Mouse (Mus musculus): ENCODE measurements around the gene Tbc1d2. TPM values are rescaled to one million over a fixed set of nuclear protein-coding genes. Genes with fewer than 3 reads are reported as not detected.
"Not testable (repeated sequence)": the region's sequence is repeated elsewhere in the genome, so short reads cannot be mapped to it uniquely, and the experiment has no call there.

Tbc1d2 gene
- polyA plus RNA-seq, 1 experiment, result 6.8 TPM

GRCm38 (mm10) chr4:46578796-46579346 lies 71.1 kb downstream of the Tbc1d2 start:
- WGBS, result 50% methylated on average over 8 of the region's 8 CpGs
- peak overlapping the region; percentile 94 for H3K27ac ChIP-seq (ENCODE audit: insufficient read depth, low read depth, low read length)
- not testable (repeated sequence) for H3K4me1 ChIP-seq (ENCODE audit: control insufficient read depth, insufficient read depth, insufficient read length, low read length); H3K36me3 ChIP-seq (ENCODE audit: control insufficient read depth, insufficient read depth, low read length); H3K27me3 ChIP-seq (ENCODE audit: control insufficient read depth, insufficient read depth, low read length); H3K4me3 ChIP-seq (ENCODE audit: low read depth, low read length)

GRCm38 (mm10) chr4:46578228-46578627 lies 71.8 kb downstream of the Tbc1d2 start:
- H3K36me3 ChIP-seq (ENCODE audit: control insufficient read depth, insufficient read depth, low read length), result peaks cover 16% of the 10 kb centered on the region
- no peaks in the 10 kb centered on the region for H3K27me3 ChIP-seq (ENCODE audit: control insufficient read depth, insufficient read depth, low read length)
- H3K27ac ChIP-seq (ENCODE audit: insufficient read depth, low read depth, low read length), result peak overlapping the region; percentile 94
- no peak for TF ChIP-seq CTCF (IDR thresholded peaks at IDR 0.05; ENCODE audit: extremely low read depth, insufficient read length, insufficient replicate concordance, low read depth, low read length)
- no peak for TF ChIP-seq POLR2A (IDR thresholded peaks at IDR 0.05; ENCODE audit: low read depth, low read length)
- no peak overlapping the region for H3K4me3 ChIP-seq (ENCODE audit: low read depth, low read length)
- 41% methylated on average over 1 of the region's 1 CpGs for WGBS
- peaks cover 16% of the 10 kb centered on the region for H3K4me1 ChIP-seq (ENCODE audit: control insufficient read depth, insufficient read depth, insufficient read length, low read length)

- H3K27me3 ChIP-seq (ENCODE audit: control insufficient read depth, insufficient read depth, low read length); H3K4me3 ChIP-seq (ENCODE audit: low read depth, low read length); H3K27ac ChIP-seq (ENCODE audit: insufficient read depth, low read depth, low read length): not testable (repeated sequence)
- H3K36me3 ChIP-seq (ENCODE audit: control insufficient read depth, insufficient read depth, low read length), result peaks cover 14% of the 10 kb centered on the region; the same call in 1 of the 2 replicates
- H3K4me1 ChIP-seq (ENCODE audit: control insufficient read depth, insufficient read depth, insufficient read length, low read length), result peaks cover 32% of the 10 kb centered on the region
- WGBS, result 39% methylated on average over 6 of the region's 10 CpGs
Observed at GRCm38 (mm10) chr4:46575509-46576284, 74.3 kb downstream of the Tbc1d2 start.

- H3K27me3 ChIP-seq (ENCODE audit: control insufficient read depth, insufficient read depth, low read length), result no peaks in the 10 kb centered on the region
- H3K36me3 ChIP-seq (ENCODE audit: control insufficient read depth, insufficient read depth, low read length), result peaks cover 14% of the 10 kb centered on the region; the same call in 1 of the 2 replicates
- peak overlapping the region; percentile 35 for H3K4me3 ChIP-seq (ENCODE audit: low read depth, low read length)
- TF ChIP-seq CTCF (IDR thresholded peaks at IDR 0.05; ENCODE audit: extremely low read depth, insufficient read length, insufficient replicate concordance, low read depth, low read length) (no peak), POLR2A (IDR thresholded peaks at IDR 0.05; ENCODE audit: low read depth, low read length) (no peak)
- H3K4me1 ChIP-seq (ENCODE audit: control insufficient read depth, insufficient read depth, insufficient read length, low read length), result peaks cover 32% of the 10 kb centered on the region
- WGBS, result 29% methylated on average over 10 of the region's 12 CpGs
- H3K27ac ChIP-seq (ENCODE audit: insufficient read depth, low read depth, low read length), result peak overlapping the region; percentile 98
Observed at GRCm38 (mm10) chr4:46574841-46575240, 75.2 kb downstream of the Tbc1d2 start.

- Histone ChIP-seq H3K4me1 (ENCODE audit: control insufficient read depth, insufficient read depth, insufficient read length, low read length) (peaks cover 32% of the 10 kb centered on the region), H3K27ac (ENCODE audit: insufficient read depth, low read depth, low read length) (peak overlapping the region; percentile 98), H3K36me3 (ENCODE audit: control insufficient read depth, insufficient read depth, low read length) (peaks cover 14% of the 10 kb centered on the region; the same call in 1 of the 2 replicates), H3K4me3 (ENCODE audit: low read depth, low read length) (peak overlapping the region; percentile 35), H3K27me3 (ENCODE audit: control insufficient read depth, insufficient read depth, low read length) (no peaks in the 10 kb centered on the region)
- 37% methylated on average over 9 of the region's 9 CpGs for WGBS
- TF ChIP-seq CTCF (IDR thresholded peaks at IDR 0.05; ENCODE audit: extremely low read depth, insufficient read length, insufficient replicate concordance, low read depth, low read length), result no peak
- peak; percentile 12; the same call in 1 of the 2 replicates for TF ChIP-seq POLR2A (IDR thresholded peaks at IDR 0.05; ENCODE audit: low read depth, low read length)
Observed at GRCm38 (mm10) chr4:46574024-46574753, 75.8 kb downstream of the Tbc1d2 start.

- 77% methylated on average over 4 of the region's 4 CpGs for WGBS
Observed at GRCm38 (mm10) chr4:46572616-46573015, 77.4 kb downstream of the Tbc1d2 start.

GRCm38 (mm10) chr4:46571744-46572143 lies 78.3 kb downstream of the Tbc1d2 start:
- H3K27ac ChIP-seq (ENCODE audit: insufficient read depth, low read depth, low read length), result peak overlapping the region; percentile 84
- H3K36me3 ChIP-seq (ENCODE audit: control insufficient read depth, insufficient read depth, low read length), result peaks cover 18% of the 10 kb centered on the region
- H3K4me3 ChIP-seq (ENCODE audit: low read depth, low read length), result no peak overlapping the region
- H3K4me1 ChIP-seq (ENCODE audit: control insufficient read depth, insufficient read depth, insufficient read length, low read length), result peaks cover 40% of the 10 kb centered on the region
- TF ChIP-seq POLR2A (IDR thresholded peaks at IDR 0.05; ENCODE audit: low read depth, low read length) (no peak), CTCF (IDR thresholded peaks at IDR 0.05; ENCODE audit: extremely low read depth, insufficient read length, insufficient replicate concordance, low read depth, low read length) (no peak)
- WGBS, result 49% methylated on average over 9 of the region's 9 CpGs
- no peaks in the 10 kb centered on the region for H3K27me3 ChIP-seq (ENCODE audit: control insufficient read depth, insufficient read depth, low read length)

More at GRCm38 (mm10) chr4:46572616-46573015, 77.4 kb downstream of the Tbc1d2 start:
- TF ChIP-seq POLR2A (IDR thresholded peaks at IDR 0.05; ENCODE audit: low read depth, low read length) (no peak), CTCF (IDR thresholded peaks at IDR 0.05; ENCODE audit: extremely low read depth, insufficient read length, insufficient replicate concordance, low read depth, low read length) (no peak)
- Histone ChIP-seq H3K36me3 (ENCODE audit: control insufficient read depth, insufficient read depth, low read length) (peaks cover 18% of the 10 kb centered on the region), H3K4me1 (ENCODE audit: control insufficient read depth, insufficient read depth, insufficient read length, low read length) (peaks cover 39% of the 10 kb centered on the region), H3K27ac (ENCODE audit: insufficient read depth, low read depth, low read length) (peak overlapping the region; percentile 98), H3K4me3 (ENCODE audit: low read depth, low read length) (no peak overlapping the region), H3K27me3 (ENCODE audit: control insufficient read depth, insufficient read depth, low read length) (no peaks in the 10 kb centered on the region)
